Mouse (Mus musculus) testis, postnatal 14 days (tissue): ENCODE measurements around the gene Spib.

Experiments used
- DNase-seq: peaks from one replicate; pipeline ENCODE4 v3.0.0; 2021; ENCODE audit warnings: low spot score

Gene Spib

DNA sequence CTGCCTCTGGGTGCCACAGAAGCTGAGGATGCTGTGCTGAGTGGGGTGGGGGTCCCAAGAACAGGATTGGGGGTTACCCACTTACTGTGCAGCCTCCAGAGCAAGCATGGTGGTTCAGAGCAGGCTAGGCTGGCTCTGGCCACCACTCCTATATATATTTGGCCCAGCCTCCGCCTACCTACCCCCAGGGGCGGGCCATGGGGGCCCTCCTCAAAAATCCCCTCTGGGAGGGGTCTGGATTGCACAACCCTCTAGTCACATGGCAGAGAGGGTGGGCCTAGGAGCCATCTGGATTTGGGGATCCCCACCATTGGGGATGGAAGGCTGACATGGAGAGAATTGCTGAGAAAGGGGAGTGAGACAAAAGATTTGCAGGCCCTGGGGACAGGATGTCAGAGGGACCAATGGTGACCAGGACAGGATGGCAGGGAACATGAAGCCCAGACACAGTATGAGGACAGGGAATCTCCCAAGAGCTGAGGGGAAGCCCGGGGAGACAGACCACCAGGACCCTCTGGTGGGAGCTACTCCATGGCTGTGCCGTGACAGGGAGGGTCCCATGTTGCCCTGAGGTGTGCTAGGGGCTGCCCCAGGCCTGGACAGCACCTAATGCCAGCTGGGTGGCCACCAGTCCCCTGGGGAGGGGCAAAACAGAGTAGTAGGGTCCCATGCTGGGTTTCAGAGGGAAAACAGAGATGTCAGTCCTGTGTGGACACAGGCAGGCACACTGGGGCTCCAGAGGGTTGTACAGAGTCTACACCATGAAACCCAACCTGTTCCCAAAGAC is at the start of gene Spib:
Gene Spib (minus strand): TSS at position 126 of the 787 bp plus-strand sequence.
- no peak for DNase-seq

- no peak for DNase-seq
Observed at GRCm38 (mm10) chr7:44581637-44582036, 49.8 kb upstream of the Spib start.

DNA sequence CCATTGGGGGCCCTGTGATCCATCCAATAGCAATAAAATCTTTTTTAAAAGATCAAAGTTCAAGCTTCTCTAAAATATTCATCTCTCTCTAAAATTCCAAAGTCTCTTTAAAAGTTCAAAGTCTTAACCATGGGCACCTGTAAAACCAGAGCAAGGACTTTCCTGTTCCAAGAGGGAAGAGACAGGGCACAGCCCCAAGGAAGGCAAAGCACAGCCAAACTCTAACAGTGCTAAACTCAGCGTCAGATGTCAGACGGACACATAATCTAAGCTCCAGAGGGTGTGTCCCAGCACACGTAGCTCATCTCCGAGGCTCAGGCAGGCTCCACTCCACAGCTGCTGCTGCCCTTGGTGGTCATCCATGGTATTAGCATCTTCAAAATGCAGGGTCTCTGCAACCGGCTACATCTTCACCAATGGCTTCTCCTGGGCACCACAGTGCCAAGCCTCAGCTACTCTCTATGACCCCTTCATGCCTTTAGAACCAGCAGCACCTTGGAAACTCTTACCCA is 44.5 kb upstream of the Spib start:
- DNase-seq: no peak

- no peak for DNase-seq
Observed at GRCm38 (mm10) chr7:44572956-44573484, 41.1 kb upstream of the Spib start.

- no peak for DNase-seq
Observed at GRCm38 (mm10) chr7:44572213-44572701, 40.4 kb upstream of the Spib start, which contains the start of gene Napsa. Napsa (plus strand) TSS chr7:44572380.

- DNase-seq: no peak
Observed at GRCm38 (mm10) chr7:44571811-44572210, 39.9 kb upstream of the Spib start.

DNA sequence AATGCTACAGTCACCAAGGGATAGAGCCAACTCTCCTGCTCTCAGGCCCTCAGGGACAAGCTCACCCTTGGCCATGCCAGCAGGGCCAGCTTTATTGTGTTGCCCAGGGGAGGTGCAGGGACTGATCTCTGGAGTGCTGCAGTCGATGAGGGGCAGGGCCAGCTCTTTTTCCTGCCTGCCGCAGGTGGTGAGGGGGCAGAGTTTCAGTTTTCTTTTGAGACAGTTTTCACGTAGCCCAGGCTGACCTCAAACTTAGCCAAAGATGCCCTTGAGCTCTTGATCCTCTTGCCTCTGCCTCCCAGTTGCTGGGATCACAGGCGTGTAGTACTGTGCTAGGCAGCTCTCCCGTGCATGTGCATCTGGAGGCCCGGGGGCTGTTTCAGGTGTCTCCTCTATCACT is 39.1 kb upstream of the Spib start:
- no peak for DNase-seq

DNA sequence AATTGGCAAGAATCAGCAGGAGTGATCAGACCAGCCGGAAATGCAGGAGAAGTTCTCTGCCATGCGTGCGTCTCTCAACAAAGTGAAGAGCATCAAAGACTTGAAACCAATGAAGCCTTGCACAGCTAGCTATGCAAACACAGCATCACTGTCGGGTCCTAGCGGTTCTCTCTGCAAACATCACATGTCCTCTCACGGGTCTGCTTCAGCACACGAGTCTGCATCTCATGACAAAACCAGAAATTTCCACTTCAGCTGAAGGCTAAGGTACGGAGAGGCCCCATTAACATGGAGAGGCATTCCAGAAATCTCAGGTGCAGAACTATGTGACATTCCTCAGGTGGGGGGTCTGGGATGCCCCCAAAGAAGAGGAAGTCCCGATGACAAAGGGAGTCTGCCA is 36.9 kb upstream of the Spib start:
- DNase-seq: no peak

DNA sequence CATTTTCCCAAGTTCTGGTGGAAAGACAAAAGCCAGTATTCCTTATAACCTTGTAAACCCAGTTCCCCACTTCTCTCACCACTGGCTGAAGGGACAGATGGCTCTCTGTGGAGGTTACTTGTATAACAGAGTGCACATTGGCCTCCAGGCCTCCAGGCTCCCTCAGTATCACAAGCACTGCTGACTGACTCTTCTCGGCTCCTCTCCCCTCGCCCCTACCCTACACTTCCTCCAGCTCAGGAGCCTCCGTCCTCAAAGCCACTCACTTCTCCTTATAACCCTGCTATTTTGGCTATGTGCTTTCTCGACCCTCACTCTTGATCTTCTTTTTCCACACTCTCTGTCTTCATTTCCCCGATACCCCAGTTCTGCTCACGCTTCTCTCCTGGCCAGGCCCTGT is 33.5 kb upstream of the Spib start:
- DNase-seq: no peak

GRCm38 (mm10) chr7:44564486-44564885 is 32.6 kb upstream of the Spib start:
- no peak for DNase-seq

DNA sequence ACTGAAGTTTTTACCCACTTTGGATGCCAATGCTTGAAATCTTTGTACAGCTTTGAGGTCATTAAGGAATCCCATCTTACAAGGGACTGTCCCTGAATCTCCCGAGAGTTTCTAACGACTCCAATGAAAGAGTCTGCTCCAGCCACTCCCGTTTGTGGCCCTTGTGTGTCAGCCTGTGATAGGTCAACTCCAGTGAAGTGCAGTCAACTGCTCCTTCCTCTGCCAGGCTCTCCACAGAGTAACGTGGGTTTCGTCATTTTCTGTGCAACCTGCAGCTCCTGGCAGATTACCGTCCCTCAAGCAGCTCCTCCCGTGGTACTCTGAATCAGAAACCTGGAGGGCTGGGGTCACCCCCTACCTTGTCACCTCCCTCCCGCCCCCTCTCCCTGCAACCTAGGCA is 31.4 kb upstream of the Spib start:
- DNase-seq: no peak

GRCm38 (mm10) chr7:44560435-44561400 is 28.8 kb upstream of the Spib start:
- peak; percentile 71 for DNase-seq

- no peak for DNase-seq
Observed at GRCm38 (mm10) chr7:44557629-44558028, 25.8 kb upstream of the Spib start.

DNA sequence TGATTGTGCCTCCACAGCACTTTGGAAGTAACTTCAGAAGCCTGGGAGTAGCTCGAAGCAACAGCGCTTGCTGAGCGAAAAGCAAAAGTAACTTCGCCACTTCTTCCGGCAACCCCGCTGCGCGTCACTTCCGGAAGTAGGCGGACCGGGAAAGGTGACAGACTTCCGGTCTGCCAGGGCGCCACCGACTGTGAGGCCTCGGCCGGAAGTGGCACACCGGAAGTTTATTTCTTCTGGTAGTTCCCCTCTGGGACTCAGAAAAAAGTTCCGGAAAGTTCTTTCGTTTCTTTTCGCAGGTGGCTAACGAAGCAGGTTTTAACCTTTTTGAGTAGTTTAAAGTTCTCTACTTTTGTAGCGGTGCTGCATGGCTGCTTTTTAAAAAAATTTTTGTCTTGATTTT is 22.0 kb upstream of the Spib start, which contains the start of gene Nr1h2:
Gene Nr1h2 (minus strand): TSS at position 126 of the 400 bp plus-strand sequence.
- DNase-seq: peak; percentile 96

- DNase-seq: peak; percentile 92
Observed at GRCm38 (mm10) chr7:44553196-44553764, 21.4 kb upstream of the Spib start.

DNA sequence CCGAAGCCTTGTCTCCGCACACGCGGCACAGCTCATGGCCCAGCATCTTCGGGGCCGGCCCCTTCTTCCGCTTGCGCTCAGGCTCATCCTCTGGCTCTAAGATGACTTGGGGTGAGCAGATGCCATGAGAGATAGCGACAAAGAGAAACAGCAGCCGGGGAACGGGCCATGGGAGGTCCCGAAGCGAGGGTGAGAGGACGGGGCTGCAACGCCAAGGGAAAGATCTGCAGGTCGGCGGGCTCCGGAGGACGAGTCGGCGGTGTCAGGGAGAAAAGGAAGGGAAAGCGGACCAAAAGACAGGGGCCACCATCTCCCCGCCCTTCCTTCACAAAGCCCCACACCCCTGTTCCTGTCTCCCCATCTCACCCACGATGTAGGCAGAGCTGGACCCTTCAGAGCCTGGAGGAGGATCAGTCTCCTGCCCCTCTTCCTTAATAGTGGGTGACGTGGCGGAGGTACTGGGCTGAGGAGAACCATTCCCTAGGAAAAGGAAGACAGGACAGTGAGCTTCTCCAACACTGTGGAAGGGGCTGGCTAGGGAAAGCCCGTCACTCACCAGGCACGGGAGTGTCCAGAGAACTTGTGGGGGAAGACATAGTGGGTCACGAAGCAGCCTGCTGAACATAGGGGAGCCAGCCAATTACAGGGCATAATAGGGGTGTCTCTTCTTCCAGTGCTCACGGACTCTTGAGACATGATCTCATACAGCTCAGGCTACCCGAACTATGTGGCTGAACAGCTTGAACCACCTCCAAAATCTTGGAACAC is 20.5 kb upstream of the Spib start:
- no peak for DNase-seq

DNA sequence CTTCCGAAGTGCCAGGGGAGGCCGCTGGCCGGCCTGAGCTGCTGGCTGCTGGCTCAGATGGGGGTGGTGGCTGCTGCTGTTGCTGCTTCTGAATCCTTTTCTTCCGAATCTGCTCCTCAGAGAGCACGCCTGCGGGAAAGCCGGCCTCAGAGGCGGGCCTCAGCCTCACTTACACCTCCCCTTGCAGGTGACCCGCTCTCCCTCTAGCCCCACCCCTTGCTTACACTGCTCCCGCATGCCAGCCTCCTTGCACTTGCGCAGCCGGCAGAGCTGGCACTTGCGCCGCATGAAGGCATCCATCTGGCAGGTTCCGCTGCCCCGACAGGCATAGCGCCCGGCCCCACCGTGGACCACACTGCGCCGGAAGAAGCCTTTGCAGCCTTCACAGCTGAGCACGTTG is 19.9 kb upstream of the Spib start:
- no peak for DNase-seq

DNA sequence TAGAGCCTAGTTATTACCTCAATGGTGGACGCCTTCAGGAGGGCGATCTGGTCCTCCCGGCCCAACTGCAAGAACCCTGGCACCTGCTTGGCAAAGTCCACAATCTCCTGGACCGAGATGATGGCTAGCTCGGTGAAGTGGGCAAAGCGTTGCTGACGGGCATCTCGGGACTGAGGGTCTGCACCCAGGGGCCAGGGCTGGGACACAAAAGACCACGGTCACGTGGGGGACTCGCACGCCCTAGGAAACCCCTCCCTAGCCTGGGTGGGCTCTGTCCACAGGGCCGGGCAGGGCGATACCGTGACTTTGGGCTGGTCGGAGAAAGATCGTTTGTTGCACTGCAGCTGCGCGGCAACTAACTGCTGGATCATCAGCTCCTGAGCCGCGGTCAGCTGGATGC is 19.4 kb upstream of the Spib start:
- DNase-seq: no peak

DNA sequence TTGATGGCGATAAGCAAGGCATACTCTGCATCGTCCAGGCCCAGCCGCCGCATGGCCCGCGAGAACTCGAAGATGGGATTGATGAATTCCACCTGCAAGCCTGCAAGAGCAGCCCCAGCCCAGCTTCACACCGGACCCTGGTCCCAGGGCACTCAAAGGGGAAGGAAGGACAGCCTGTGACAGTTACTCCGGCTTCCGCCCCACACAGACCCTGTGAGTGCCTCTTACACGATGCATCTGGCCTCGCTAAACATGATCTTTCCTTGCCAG is 18.5 kb upstream of the Spib start:
- no peak for DNase-seq

DNA sequence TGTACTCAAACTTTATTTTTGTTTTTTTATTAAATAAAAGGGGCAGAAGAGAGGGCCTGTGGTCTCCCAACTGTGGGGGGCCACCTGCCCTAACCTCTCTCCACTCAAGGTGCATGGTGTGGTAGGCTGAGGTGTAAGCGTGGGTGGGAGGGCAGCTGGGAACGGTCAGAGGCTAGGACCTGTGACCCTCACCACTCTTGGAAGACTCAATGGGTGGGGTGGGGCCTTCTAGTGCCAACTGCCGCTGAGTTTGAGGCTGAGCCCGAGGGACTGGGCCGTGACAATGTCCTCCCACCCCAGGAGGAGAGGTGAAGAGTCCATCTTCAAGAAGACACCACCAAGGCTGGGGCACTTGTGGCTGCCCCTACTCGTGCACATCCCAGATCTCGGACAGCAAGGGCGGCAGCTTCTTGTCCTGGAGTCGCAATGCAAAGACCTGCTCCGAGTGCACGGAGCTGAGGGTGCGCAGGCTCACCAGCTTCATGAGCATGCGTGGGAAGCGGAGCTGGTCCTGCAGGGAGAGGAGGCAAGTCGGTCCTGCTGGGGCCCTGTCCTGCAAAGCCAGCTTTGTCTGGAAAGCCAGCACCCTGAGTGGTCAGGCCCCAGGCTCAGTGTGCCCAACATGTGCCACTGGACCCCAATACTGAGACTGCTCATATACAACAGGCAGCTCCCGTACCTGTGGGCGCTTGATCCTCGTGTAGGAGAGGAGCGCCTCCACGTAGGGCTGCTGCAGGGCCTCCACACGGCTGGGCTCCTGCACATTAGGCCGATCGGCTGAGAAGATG is 17.9 kb upstream of the Spib start:
- no peak for DNase-seq
